Mouse (Mus musculus): ENCODE measurements around the gene Ampd3.
A peak's percentile ranks its signal among the peaks of the same experiment; 100 is the strongest.

Ampd3 gene

DNA sequence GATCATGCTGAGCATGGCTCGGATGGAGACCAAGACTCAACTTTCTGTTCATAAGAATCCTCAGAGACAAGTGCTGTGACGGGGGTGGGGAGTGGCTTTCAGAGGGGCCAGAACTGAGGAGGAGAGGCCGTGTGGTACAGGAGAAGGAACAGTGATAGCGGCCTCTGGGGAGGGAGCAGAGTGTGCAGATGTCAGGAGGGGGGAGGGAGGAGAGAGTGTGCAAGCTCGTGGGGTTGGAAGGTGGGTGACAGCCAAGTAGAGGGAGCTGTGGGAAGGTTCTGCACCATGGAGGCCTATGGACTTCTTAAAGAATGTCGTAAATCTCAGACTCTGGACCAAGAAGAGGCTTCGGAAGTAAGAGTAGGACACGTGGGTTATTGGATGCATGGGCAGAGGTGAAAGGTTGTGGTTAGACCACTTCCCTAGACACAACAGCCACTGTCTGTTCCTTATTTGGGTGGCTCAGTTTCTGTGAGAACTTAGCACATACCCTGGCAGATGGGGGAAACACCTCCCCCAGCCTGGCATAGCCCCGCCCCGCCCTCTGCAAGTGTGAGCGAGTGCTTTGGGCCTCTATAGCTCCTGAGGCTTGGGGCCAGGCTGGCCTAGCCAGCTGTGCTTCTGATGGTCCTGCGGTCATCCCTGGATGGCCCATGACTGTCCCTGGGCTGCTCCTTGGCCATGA lies 28.5 kb downstream of the Ampd3 start:
- Histone ChIP-seq H3K27me3 (ENCODE audit: insufficient read depth, low read length) (0 out of 2 replicates have a peak, but pooled peaks cover 3% of the 10 kb centered on the region), H3K9me3 (ENCODE audit: low read length) (no peaks in the 10 kb centered on the region), H3K36me3 (ENCODE audit: insufficient read depth, low read length) (peaks cover 17% of the 10 kb centered on the region)

DNA sequence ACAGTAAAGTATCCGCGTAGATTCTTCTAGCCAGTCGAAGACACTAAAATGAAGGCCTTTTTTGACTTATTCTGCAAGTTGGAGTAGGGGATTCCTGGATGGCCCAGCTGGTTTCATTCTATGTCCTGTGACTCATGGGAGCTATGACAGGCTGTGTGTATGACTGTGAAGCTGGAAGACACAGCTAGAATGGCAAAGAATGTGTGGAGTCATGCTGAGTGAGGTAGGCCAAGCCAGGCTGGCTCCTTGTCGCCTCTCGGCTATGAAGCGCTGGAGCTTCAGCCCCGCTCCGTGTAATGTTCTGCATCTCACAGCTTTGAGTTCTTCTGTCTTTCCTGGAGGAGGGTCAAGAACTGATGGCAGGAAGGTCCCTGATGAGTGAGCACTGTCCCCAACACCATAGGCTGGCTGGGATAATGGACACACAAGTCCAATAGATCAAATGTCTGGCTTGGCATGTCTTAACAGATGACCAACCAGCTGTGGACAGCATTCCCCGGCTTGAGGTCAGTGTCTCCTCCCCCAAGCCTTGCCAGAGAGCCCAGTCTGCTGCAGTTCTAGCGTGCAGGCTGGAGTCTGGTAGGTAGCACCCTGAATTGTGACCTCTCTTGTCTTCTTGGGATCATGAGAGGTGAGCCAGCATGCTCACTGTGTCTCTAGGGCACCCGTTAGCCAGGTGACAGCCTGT lies 29.9 kb downstream of the Ampd3 start:
- Histone ChIP-seq H3K4me3 (replicated peaks; ENCODE audit: low read length) (no peak overlapping the region), H3K36me3 (ENCODE audit: insufficient read depth, low read length) (peaks cover 15% of the 10 kb centered on the region), H3K9me3 (ENCODE audit: low read length) (no peaks in the 10 kb centered on the region), H3K4me1 (replicated peaks; ENCODE audit: low read depth, low read length) (peaks cover 6% of the 10 kb centered on the region; the same call in 1 of the 2 replicates), H3K27me3 (ENCODE audit: insufficient read depth, low read length) (0 out of 2 replicates have a peak, but pooled peaks cover 3% of the 10 kb centered on the region)
- TF ChIP-seq CTCF (conservative IDR thresholded peaks at IDR 0.05; ENCODE audit: low read length) = no peak
- TF ChIP-seq POU5F1 (IDR thresholded peaks at IDR 0.05; ENCODE audit: borderline replicate concordance, low read length) = no peak
- TF ChIP-seq NANOG (IDR thresholded peaks at IDR 0.05; ENCODE audit: borderline replicate concordance, low read length) = no peak

More for the DNA sequence above, 28.5 kb downstream of the Ampd3 start:
- H3K4me3 ChIP-seq (replicated peaks; ENCODE audit: low read length) = no peak overlapping the region
- H3K4me1 ChIP-seq (replicated peaks; ENCODE audit: low read depth, low read length) = peaks cover 6% of the 10 kb centered on the region; the same call in 1 of the 2 replicates
- no peak for TF ChIP-seq CTCF (conservative IDR thresholded peaks at IDR 0.05; ENCODE audit: low read length)
- TF ChIP-seq POU5F1 (IDR thresholded peaks at IDR 0.05; ENCODE audit: borderline replicate concordance, low read length) = no peak
- no peak for TF ChIP-seq NANOG (IDR thresholded peaks at IDR 0.05; ENCODE audit: borderline replicate concordance, low read length)

DNA sequence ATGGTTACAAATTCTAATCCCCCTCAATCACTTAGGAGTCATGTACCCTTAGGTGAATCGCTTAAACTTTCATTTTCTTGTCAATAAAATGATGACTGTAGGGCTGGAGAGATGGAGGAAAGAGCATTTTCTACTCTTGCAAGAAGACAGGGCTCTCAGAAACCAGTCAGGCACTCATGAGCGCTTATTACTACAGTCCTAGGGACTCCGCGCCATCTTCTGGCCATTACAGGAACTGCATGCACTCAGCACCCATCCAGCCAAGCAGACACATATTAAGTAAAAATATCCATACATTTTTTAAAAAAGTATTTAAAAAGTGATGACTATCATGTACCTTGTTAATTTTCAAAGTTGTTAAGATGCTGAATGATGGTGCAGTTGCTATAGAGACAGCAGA lies 33.0 kb downstream of the Ampd3 start:
- TF ChIP-seq CTCF (conservative IDR thresholded peaks at IDR 0.05; ENCODE audit: low read length) (peak; percentile 99), POU5F1 (IDR thresholded peaks at IDR 0.05; ENCODE audit: borderline replicate concordance, low read length) (no peak), NANOG (IDR thresholded peaks at IDR 0.05; ENCODE audit: borderline replicate concordance, low read length) (no peak)
- Histone ChIP-seq H3K4me3 (replicated peaks; ENCODE audit: low read length) (no peak overlapping the region), H3K27me3 (ENCODE audit: insufficient read depth, low read length) (0 out of 2 replicates have a peak, but pooled peaks cover 3% of the 10 kb centered on the region), H3K9me3 (ENCODE audit: low read length) (no peaks in the 10 kb centered on the region), H3K36me3 (ENCODE audit: insufficient read depth, low read length) (peaks cover 34% of the 10 kb centered on the region), H3K4me1 (replicated peaks; ENCODE audit: low read depth, low read length) (peaks cover 6% of the 10 kb centered on the region; the same call in 1 of the 2 replicates)

DNA sequence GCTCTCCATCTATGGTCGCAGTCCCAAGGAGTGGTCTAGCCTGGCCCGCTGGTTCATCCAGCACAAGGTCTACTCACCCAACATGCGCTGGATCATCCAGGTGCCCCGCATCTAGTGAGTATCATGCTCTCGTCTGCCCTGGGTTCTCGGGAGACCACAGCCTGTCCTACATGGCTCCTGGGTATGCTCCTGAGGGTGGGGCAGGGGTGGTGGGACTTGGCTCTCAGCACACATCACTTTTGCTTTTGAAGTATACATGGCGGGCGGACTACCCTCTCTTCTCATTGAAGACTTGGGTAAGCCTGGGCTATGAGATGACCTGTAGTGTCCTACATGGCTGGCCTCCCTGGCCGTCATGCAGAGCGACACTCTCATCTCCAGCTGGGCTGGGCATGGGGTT lies 35.1 kb downstream of the Ampd3 start:
- H3K4me1 ChIP-seq (replicated peaks; ENCODE audit: low read depth, low read length) = peaks cover 11% of the 10 kb centered on the region; the same call in 1 of the 2 replicates
- TF ChIP-seq NANOG (IDR thresholded peaks at IDR 0.05; ENCODE audit: borderline replicate concordance, low read length) = no peak
- TF ChIP-seq POU5F1 (IDR thresholded peaks at IDR 0.05; ENCODE audit: borderline replicate concordance, low read length) = no peak
- no peak for TF ChIP-seq CTCF (conservative IDR thresholded peaks at IDR 0.05; ENCODE audit: low read length)
- no peaks in the 10 kb centered on the region for H3K9me3 ChIP-seq (ENCODE audit: low read length)
- H3K36me3 ChIP-seq (ENCODE audit: insufficient read depth, low read length) = peaks cover 33% of the 10 kb centered on the region
- H3K4me3 ChIP-seq (replicated peaks; ENCODE audit: low read length) = no peak overlapping the region
- 0 out of 2 replicates have a peak, but pooled peaks cover under 1% of the 10 kb centered on the region for H3K27me3 ChIP-seq (ENCODE audit: insufficient read depth, low read length)

DNA sequence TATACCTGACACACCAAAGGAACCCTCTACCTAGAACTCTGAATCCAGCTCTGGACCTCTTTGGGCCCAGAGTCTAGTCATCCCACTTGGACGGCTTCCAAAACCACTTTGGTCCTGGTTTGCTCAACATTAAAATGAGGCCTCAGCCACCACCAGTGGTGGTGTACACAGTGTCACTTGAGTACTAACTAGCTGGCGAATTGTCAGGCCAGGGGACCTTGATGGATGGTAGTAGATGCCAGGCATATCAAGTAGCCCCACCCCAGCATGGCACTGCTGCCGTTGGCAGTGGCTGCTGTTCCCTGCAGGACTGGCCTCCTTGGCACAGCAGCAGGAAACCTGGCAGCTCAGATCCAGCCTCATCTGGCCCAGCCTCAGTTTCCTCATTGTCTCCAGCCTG lies 36.3 kb downstream of the Ampd3 start:
- Histone ChIP-seq H3K27me3 (ENCODE audit: insufficient read depth, low read length) (no peaks in the 10 kb centered on the region), H3K4me3 (replicated peaks; ENCODE audit: low read length) (no peak overlapping the region), H3K4me1 (replicated peaks; ENCODE audit: low read depth, low read length) (peaks cover 15% of the 10 kb centered on the region; the same call in 1 of the 2 replicates), H3K9me3 (ENCODE audit: low read length) (no peaks in the 10 kb centered on the region), H3K36me3 (ENCODE audit: insufficient read depth, low read length) (peaks cover 33% of the 10 kb centered on the region)
- no peak for TF ChIP-seq POU5F1 (IDR thresholded peaks at IDR 0.05; ENCODE audit: borderline replicate concordance, low read length)
- TF ChIP-seq CTCF (conservative IDR thresholded peaks at IDR 0.05; ENCODE audit: low read length) = no peak
- TF ChIP-seq NANOG (IDR thresholded peaks at IDR 0.05; ENCODE audit: borderline replicate concordance, low read length) = no peak

DNA sequence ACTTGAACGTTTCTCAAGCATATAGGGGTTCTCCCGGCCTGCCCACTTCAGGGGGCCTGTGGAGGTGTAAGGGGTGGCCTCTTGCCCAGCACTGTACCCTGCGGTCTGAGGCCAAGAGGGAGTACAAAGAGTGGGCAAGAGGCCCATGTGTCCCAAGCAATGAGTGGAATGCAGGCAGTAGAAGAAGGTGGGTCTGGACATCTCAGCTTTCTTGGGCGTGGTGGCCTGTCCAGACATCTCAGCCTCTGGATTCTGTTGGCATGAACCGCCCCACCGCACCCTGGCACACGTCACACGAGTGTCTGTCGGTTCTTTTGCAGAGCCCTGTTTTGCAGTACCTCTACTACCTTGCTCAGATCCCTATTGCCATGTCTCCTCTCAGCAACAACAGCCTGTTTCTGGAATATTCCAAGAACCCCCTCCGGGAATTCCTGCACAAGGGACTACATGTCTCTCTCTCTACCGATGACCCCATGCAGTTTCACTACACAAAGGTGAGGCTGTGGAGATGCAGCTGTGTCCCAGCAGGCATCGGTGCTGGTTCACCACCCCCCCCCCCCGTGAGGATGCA lies 39.5 kb downstream of the Ampd3 start:
- Histone ChIP-seq H3K36me3 (ENCODE audit: insufficient read depth, low read length) (peaks cover 45% of the 10 kb centered on the region), H3K27me3 (ENCODE audit: insufficient read depth, low read length) (no peaks in the 10 kb centered on the region), H3K9me3 (ENCODE audit: low read length) (no peaks in the 10 kb centered on the region), H3K4me3 (replicated peaks; ENCODE audit: low read length) (no peak overlapping the region), H3K4me1 (replicated peaks; ENCODE audit: low read depth, low read length) (peaks cover 17% of the 10 kb centered on the region; the same call in 1 of the 2 replicates)
- TF ChIP-seq NANOG (IDR thresholded peaks at IDR 0.05; ENCODE audit: borderline replicate concordance, low read length) = no peak
- no peak for TF ChIP-seq POU5F1 (IDR thresholded peaks at IDR 0.05; ENCODE audit: borderline replicate concordance, low read length)
- no peak for TF ChIP-seq CTCF (conservative IDR thresholded peaks at IDR 0.05; ENCODE audit: low read length)

DNA sequence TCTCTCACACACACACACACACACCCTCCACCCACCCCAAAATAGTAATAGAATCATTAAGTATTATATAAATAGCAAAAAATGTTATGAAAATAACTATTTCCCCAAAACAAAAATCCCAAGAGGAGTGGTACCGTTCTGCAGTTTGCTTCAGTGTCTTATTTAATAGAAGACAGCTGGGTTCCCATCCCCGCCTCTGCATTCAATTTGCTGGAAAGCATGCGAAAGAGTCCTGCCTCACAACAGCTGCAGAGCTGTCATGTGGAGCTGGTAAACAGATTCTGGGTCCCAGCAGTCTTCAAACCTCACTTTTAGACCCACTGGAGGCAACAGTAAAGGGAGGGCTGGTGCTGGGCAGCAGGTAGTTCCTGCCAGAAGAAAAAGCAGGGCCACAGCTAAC lies 41.0 kb downstream of the Ampd3 start:
- TF ChIP-seq NANOG (IDR thresholded peaks at IDR 0.05; ENCODE audit: borderline replicate concordance, low read length) (no peak), POU5F1 (IDR thresholded peaks at IDR 0.05; ENCODE audit: borderline replicate concordance, low read length) (no peak), CTCF (conservative IDR thresholded peaks at IDR 0.05; ENCODE audit: low read length) (no peak)
- H3K9me3 ChIP-seq (ENCODE audit: low read length) = no peaks in the 10 kb centered on the region

More for the DNA sequence above, 41.0 kb downstream of the Ampd3 start:
- no peaks in the 10 kb centered on the region for H3K27me3 ChIP-seq (ENCODE audit: insufficient read depth, low read length)
- no peak overlapping the region for H3K4me3 ChIP-seq (replicated peaks; ENCODE audit: low read length)
- peaks cover 46% of the 10 kb centered on the region for H3K36me3 ChIP-seq (ENCODE audit: insufficient read depth, low read length)
- H3K4me1 ChIP-seq (replicated peaks; ENCODE audit: low read depth, low read length) = peaks cover 17% of the 10 kb centered on the region; the same call in 1 of the 2 replicates
